Mouse (Mus musculus): ENCODE results near the gene Elmod3. TPM values are rescaled to one million over a fixed set of nuclear protein-coding genes. Genes with fewer than 3 reads are reported as not detected.

The Elmod3 gene
- total and polyA plus RNA-seq, 3 experiments: 4.2 to 9.0 (median 7.1) TPM

DNA sequence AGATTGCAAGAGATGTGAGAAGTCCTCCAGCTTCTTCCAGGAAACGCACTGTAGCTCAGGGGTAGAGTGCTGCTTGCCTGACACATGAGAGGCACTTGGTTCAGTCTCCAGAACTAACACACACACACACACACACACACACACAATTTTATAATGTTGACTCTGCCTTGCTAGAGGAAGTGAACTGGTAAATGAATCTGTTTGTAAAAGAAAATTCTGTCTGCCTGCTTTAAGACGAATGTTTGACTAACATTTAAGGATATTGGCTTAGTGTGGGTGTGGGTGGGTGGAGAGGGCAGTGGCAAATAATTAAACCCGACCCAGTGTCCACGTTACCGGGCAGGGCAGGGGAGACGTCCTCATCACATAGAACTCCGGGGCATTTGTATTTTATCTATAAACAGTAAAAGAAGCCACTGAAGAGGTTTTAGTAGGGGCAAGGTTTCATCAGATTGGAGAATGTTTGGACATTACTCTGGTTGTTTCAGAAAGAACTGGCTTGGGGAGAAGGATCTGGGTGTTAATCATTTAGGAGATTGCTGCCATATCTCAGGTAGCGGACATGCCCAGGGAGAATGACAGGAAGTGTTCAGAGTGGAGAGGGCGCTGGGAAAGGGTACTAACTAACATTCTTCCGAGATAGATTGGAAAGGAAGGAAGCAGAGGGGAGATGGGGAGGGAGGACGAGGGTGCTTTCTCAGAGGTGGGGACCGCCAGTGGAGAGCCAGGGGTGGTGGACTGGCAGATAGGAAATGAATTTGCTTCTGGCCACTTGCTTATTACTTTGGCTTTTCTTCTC, 21.7 kb upstream of the Elmod3 start:
- H3K9me3 ChIP-seq (replicated peaks; ENCODE audit: low read length): no peaks in the 10 kb centered on the region
- dilution Hi-C loops (cut with MboI; ENCODE audit: extremely low pct_ligation_motif_present, extremely low pct_unique_long_range_greater_than_20kb, low sequenced_read_pairs): no loop called here

DNA sequence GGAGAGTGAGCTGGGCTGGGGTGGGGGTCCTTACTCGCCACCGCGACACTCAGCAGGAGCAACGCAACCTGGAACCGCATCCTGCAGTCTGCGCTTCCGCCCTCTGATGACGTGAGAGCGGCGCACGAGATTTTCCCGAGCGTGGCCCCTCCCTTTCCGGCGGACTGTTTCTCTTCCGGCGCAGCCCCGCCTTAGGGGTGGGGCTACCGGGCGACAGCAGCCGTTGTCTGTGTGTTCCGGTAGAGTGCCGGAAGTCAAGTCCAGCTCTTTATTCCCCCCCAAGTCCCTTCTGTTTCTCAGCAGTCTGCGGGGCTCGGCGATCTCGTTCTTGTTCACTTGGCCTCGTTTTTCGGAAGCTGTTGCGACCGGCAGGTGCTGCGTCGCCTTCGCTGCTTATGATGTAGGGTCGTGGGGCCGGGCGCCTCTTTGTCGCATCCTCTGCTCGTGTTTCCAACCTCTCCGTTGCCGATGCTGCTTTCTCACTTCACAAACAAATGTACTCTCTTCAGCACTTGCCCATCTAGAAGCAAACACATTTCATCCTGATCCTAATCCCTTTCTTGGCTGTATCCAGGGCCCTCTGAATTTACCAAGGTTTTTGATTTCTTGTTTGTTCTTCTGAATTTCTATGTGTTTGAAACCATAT, 18.6 kb upstream of the Elmod3 start, which contains the start of gene Tgoln1:
Gene Tgoln1 (minus strand): TSS at position 358 of the 646 bp plus-strand sequence.
- dilution Hi-C loops (cut with MboI; ENCODE audit: extremely low pct_ligation_motif_present, extremely low pct_unique_long_range_greater_than_20kb, low sequenced_read_pairs): no loop called here
- in situ Hi-C loops (cut with MboI; ENCODE audit: low pct_ligation_motif_present, low pct_unique_long_range_greater_than_20kb, low sequenced_read_pairs): no loop called here
- H3K27ac ChIP-seq (ENCODE audit: insufficient read depth, low read depth): peak within 1 kb of the TSS; percentile 64
- peaks cover 17 to 33% of the 10 kb centered on the region in 2 experiments for H3K36me3 ChIP-seq (replicated peaks in 1 of 2; ENCODE audit: control insufficient read depth in 1 of 2, insufficient read depth in 1 of 2, low read length in 1 of 2)
- peak within 1 kb of the TSS; percentile 94 to 99 (median 98) for H3K4me3 ChIP-seq (replicated peaks in 1 of 3; ENCODE audit: low read depth in 2 of 3, low read length in 2 of 3, poor library complexity in 1 of 3)
- peak; percentile 93 for DNase-seq (ENCODE audit: extremely low read depth)
- peaks cover 31% of the 10 kb centered on the region for H3K79me2 ChIP-seq (replicated peaks; ENCODE audit: control insufficient read depth, extremely low read depth, insufficient read depth, poor library complexity, severe bottlenecking)
- H3K4me1 ChIP-seq (ENCODE audit: control insufficient read depth in 1 of 2, insufficient read depth in 2 of 2): peaks cover 7 to 28% of the 10 kb centered on the region in 2 experiments
- H3K4me2 ChIP-seq (ENCODE audit: insufficient read depth, low read depth, poor library complexity, severe bottlenecking): peak within 1 kb of the TSS; percentile 98
- peak within 1 kb of the TSS; percentile 99 for H3K9ac ChIP-seq (ENCODE audit: insufficient read depth, low read depth)
- no peaks in the 10 kb centered on the region for H3K27me3 ChIP-seq (replicated peaks)
- H3K9me3 ChIP-seq (replicated peaks; ENCODE audit: low read length): no peaks in the 10 kb centered on the region
- TF ChIP-seq RAD21 (IDR thresholded peaks at IDR 0.05; ENCODE audit: low read depth, low read length) (no peak), ZMIZ1 (IDR thresholded peaks at IDR 0.05; ENCODE audit: low read depth, low read length) (peak; percentile 81), NRF1 (IDR thresholded peaks at IDR 0.05; ENCODE audit: low read depth, low read length) (peak; percentile 52), TBP (conservative IDR thresholded peaks at IDR 0.05; ENCODE audit: low read depth, low read length) (peak; percentile 77; the same call in 1 of the 2 replicates), CHD2 (IDR thresholded peaks at IDR 0.05; ENCODE audit: low read length) (peak; percentile 92), CHD1 (IDR thresholded peaks at IDR 0.05; ENCODE audit: low read depth, low read length) (no peak), ELF1 (IDR thresholded peaks at IDR 0.05; ENCODE audit: low read depth, low read length) (peak; percentile 96), MXI1 (IDR thresholded peaks at IDR 0.05; ENCODE audit: low read depth, low read length) (0 out of 2 replicates have a peak, but pooled peaks have one; percentile 22), BHLHE40 (IDR thresholded peaks at IDR 0.05; ENCODE audit: low read depth, low read length) (peak; percentile 96), MAFK (IDR thresholded peaks at IDR 0.05; ENCODE audit: insufficient replicate concordance, low read length) (no peak), ZNF384 (IDR thresholded peaks at IDR 0.05; ENCODE audit: low read depth, low read length) (no peak), MAZ (IDR thresholded peaks at IDR 0.05; ENCODE audit: low read depth, low read length) (peak; percentile 81), SIN3A (IDR thresholded peaks at IDR 0.05; ENCODE audit: low read length) (peak; percentile 93), JUN (IDR thresholded peaks at IDR 0.05; ENCODE audit: insufficient read depth, low read depth, low read length) (no peak), HCFC1 (IDR thresholded peaks at IDR 0.05; ENCODE audit: low read depth, low read length) (peak; percentile 92), NELFE (IDR thresholded peaks at IDR 0.05; ENCODE audit: low read depth, low read length) (peak; percentile 91), CTCF (conservative IDR thresholded peaks at IDR 0.05 in 1 of 2, IDR thresholded peaks at IDR 0.05 in 1 of 2; ENCODE audit: low read depth in 2 of 2, low read length in 2 of 2) (no peak), USF1 (IDR thresholded peaks at IDR 0.05; ENCODE audit: low read depth, low read length) (no peak), PAX5 (IDR thresholded peaks at IDR 0.05; ENCODE audit: low read length) (no peak), POLR2AphosphoS2 (IDR thresholded peaks at IDR 0.05; ENCODE audit: low read depth, low read length) (peak; percentile 70; the same call in 1 of the 2 replicates), POLR2A (IDR thresholded peaks at IDR 0.05; ENCODE audit: low read depth, low read length) (peak; percentile 95), TCF12 (IDR thresholded peaks at IDR 0.05; ENCODE audit: low read depth, low read length) (peak; percentile 79), ETS1 (conservative IDR thresholded peaks at IDR 0.05; ENCODE audit: low read depth, low read length) (0 out of 2 replicates have a peak, but pooled peaks have one; percentile 22), KAT2A (IDR thresholded peaks at IDR 0.05; ENCODE audit: insufficient replicate concordance, low read length) (peak; percentile 83; the same call in 1 of the 2 replicates), ZC3H11A (IDR thresholded peaks at IDR 0.05; ENCODE audit: low read depth, low read length) (no peak)

More for the DNA sequence above, 21.7 kb upstream of the Elmod3 start:
- in situ Hi-C loops (cut with MboI; ENCODE audit: low pct_ligation_motif_present, low pct_unique_long_range_greater_than_20kb, low sequenced_read_pairs): no loop called here
- H3K9ac ChIP-seq (ENCODE audit: insufficient read depth, low read depth): no peak overlapping the region
- no peak for TF ChIP-seq SIN3A (IDR thresholded peaks at IDR 0.05; ENCODE audit: low read length)
- TF ChIP-seq EP300 (IDR thresholded peaks at IDR 0.05; ENCODE audit: low read length): no peak
- TF ChIP-seq HCFC1 (IDR thresholded peaks at IDR 0.05; ENCODE audit: low read depth, low read length): no peak
- no peak for TF ChIP-seq MAZ (IDR thresholded peaks at IDR 0.05; ENCODE audit: low read depth, low read length)
- no peak for TF ChIP-seq TCF12 (IDR thresholded peaks at IDR 0.05; ENCODE audit: low read depth, low read length)
- no peak for TF ChIP-seq CHD1 (IDR thresholded peaks at IDR 0.05; ENCODE audit: low read depth, low read length)
- TF ChIP-seq NELFE (IDR thresholded peaks at IDR 0.05; ENCODE audit: low read depth, low read length): no peak
- no peak for TF ChIP-seq ZKSCAN1 (IDR thresholded peaks at IDR 0.05; ENCODE audit: borderline replicate concordance, low read depth, low read length)
- TF ChIP-seq MXI1 (IDR thresholded peaks at IDR 0.05; ENCODE audit: low read depth, low read length): no peak
- no peak for TF ChIP-seq JUN (IDR thresholded peaks at IDR 0.05; ENCODE audit: insufficient read depth, low read depth, low read length)
- TF ChIP-seq ZMIZ1 (IDR thresholded peaks at IDR 0.05; ENCODE audit: low read depth, low read length): no peak
- no peak for TF ChIP-seq TBP (conservative IDR thresholded peaks at IDR 0.05; ENCODE audit: low read depth, low read length)
- TF ChIP-seq ZNF384 (IDR thresholded peaks at IDR 0.05; ENCODE audit: low read depth, low read length): no peak
- TF ChIP-seq GABPA (IDR thresholded peaks at IDR 0.05; ENCODE audit: insufficient replicate concordance, low read depth, low read length): no peak
- peaks cover 2 to 17% of the 10 kb centered on the region in 2 experiments; a peak in 2 of 4 replicates for H3K4me1 ChIP-seq (ENCODE audit: control insufficient read depth in 1 of 2, insufficient read depth in 2 of 2)
- no peaks in the 10 kb centered on the region for H3K27me3 ChIP-seq (replicated peaks)
- peaks cover 0 to 12% of the 10 kb centered on the region in 2 experiments for H3K36me3 ChIP-seq (replicated peaks in 1 of 2; ENCODE audit: control insufficient read depth in 1 of 2, insufficient read depth in 1 of 2, low read length in 1 of 2)
- no peak overlapping the region for H3K4me3 ChIP-seq (replicated peaks in 1 of 3; ENCODE audit: low read depth in 2 of 3, low read length in 2 of 3, poor library complexity in 1 of 3)
- no peak overlapping the region for H3K27ac ChIP-seq (ENCODE audit: insufficient read depth, low read depth)
- H3K4me2 ChIP-seq (ENCODE audit: insufficient read depth, low read depth, poor library complexity, severe bottlenecking): no peak overlapping the region
- DNase-seq (ENCODE audit: extremely low read depth): no peak
- peaks cover 16% of the 10 kb centered on the region for H3K79me2 ChIP-seq (replicated peaks; ENCODE audit: control insufficient read depth, extremely low read depth, insufficient read depth, poor library complexity, severe bottlenecking)
